10 mouse cellular contexts compared by ENCODE assay signal in the genomic region with DNA sequence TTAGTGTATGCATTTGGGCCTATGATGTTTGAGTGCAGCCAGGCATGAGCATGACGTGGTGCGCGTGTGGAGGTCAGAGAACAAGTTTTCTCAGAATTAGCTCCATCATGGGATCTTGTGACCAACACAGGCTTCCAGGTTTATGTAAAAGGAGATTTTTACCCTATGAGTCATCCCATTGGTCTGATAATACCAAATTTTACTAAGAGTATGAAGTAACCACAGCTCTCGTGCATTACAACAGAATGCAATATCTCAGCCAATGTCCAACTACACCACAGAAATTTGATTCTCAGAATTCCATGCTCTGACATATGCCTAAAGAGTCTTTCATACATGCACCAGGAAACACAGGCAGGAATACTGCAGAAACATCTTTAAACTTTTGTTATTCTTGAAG.
"Had no signal": no experiment of that assay in that cellular context is flagged by ENCODE, and none has a peak within 500 bp of the region (broad histone marks: within the 10 kb centered on the region; RNA-seq: fewer than 3 reads in every experiment).

No protein-coding gene starts in this region.

- H3K4me2 ChIP-seq: limb, embryonic 13.5 days; liver, embryonic 12.5 days; liver, embryonic 15.5 days; lung, embryonic 15.5 days; midbrain, embryonic 11.5 days; neural tube, embryonic 12.5 days; neural tube, embryonic 15.5 days had no signal

- H3K36me3 ChIP-seq: limb, embryonic 10.5 days; limb, embryonic 13.5 days; liver, embryonic 12.5 days; liver, embryonic 15.5 days; lung, embryonic 15.5 days; neural tube, embryonic 12.5 days; neural tube, embryonic 15.5 days had no signal

- H3K27me3 ChIP-seq: limb, embryonic 13.5 days; liver, embryonic 12.5 days; liver, embryonic 15.5 days; lung, embryonic 15.5 days; neural tube, embryonic 12.5 days; neural tube, embryonic 15.5 days had no signal

- H3K27ac ChIP-seq: kidney, postnatal 0 days; limb, embryonic 10.5 days; limb, embryonic 13.5 days; liver, embryonic 12.5 days; liver, embryonic 15.5 days; lung, embryonic 15.5 days; neural tube, embryonic 12.5 days; neural tube, embryonic 15.5 days; stomach, postnatal 0 days had no signal

- H3K4me3 ChIP-seq: limb, embryonic 10.5 days; limb, embryonic 13.5 days; liver, embryonic 12.5 days; liver, embryonic 15.5 days; lung, embryonic 15.5 days; neural tube, embryonic 12.5 days; neural tube, embryonic 15.5 days had no signal
